Mouse (Mus musculus) intestine, embryonic 15.5 days (tissue): Measurements from ENCODE around the gene Ubtf. TPM values are rescaled to one million over a fixed set of nuclear protein-coding genes. Genes with fewer than 3 reads are reported as not detected.

Experiments
- ATAC-seq: fragments of 200-750 bp; cut with Nextera tagmentation; 2 replicates; pipeline ENCODE4 v1.8.0; 2017; ENCODE audit warnings: moderate TSS enrichment, moderate library complexity
- H3K27ac ChIP-seq: fragments of 300-500 bp; sonication (generic); 2 replicates; pipeline ENCODE4 v1.5.1; 2015; ENCODE audit warnings: mild to moderate bottlenecking, inconsistent platforms
- H3K27me3 ChIP-seq: fragments of 300-500 bp; sonication (generic); replicated peaks from 2 replicates; pipeline ENCODE4 v1.6.1; 2015; ENCODE audit warnings: inconsistent platforms
- H3K36me3 ChIP-seq: fragments of 300-500 bp; sonication (generic); 2 replicates; pipeline ENCODE4 v1.6.1; 2015; ENCODE audit warnings: inconsistent platforms
- H3K4me1 ChIP-seq: fragments of 300-500 bp; sonication (generic); replicated peaks from 2 replicates; pipeline ENCODE4 v1.6.1; 2015; ENCODE audit warnings: inconsistent platforms
- H3K4me2 ChIP-seq: fragments of 300-500 bp; sonication (generic); replicated peaks from 2 replicates; pipeline ENCODE4 v1.6.1; 2015; ENCODE audit warnings: mild to moderate bottlenecking, inconsistent platforms
- H3K4me3 ChIP-seq: fragments of 300-500 bp; sonication (generic); replicated peaks from 2 replicates; pipeline ENCODE4 v1.5.1; 2015; ENCODE audit warnings: inconsistent platforms
- H3K9ac ChIP-seq: fragments of 300-500 bp; sonication (generic); 2 replicates; pipeline ENCODE4 v1.6.1; 2015; ENCODE audit warnings: inconsistent platforms
- H3K9me3 ChIP-seq: fragments of 300-500 bp; sonication (generic); 2 replicates; pipeline ENCODE4 v1.6.1; 2016; ENCODE audit warnings: inconsistent platforms
- WGBS: fragments of 180-500 bp; shearing (Covaris S2); methylation state at CpG from one replicate; pipeline ENCODE4 v1.1.7; 2015; 5-methylcytosine and 5-hydroxymethylcytosine counted together
- polyA plus RNA-seq: library from polyadenylated mRNA; unstranded; fragments of >200 nt; fragmentation: Nextera tagmentation; extraction: Ambion mirVana; gene quantifications from 2 replicates; pipeline ENCODE4 v1.2.1, GENCODE M21; 2015

Gene Ubtf
- polyA plus RNA-seq, 1 experiment from 2014 or later = 80.2 TPM

DNA sequence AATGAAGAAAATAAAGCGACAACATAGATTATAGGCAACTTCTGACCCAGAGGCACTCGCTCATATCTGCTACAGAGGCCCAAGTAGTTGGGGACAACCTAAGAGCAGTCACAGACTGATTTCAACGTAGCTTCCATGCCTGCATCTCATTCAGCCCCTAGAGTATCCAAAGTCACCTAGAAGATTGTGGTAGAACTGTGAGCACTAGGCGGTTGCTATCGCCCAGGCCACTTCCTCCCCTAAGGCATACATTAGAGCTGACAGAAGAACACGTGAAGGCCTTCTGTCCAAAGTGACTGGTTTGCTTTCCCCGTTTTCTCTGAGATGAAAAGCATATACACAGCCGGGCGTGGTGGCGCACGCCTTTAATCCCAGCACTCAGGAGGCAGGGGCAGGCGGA lies 5.2 kb downstream of the Ubtf start:
- no peaks in the 10 kb centered on the region for H3K27me3 ChIP-seq

DNA sequence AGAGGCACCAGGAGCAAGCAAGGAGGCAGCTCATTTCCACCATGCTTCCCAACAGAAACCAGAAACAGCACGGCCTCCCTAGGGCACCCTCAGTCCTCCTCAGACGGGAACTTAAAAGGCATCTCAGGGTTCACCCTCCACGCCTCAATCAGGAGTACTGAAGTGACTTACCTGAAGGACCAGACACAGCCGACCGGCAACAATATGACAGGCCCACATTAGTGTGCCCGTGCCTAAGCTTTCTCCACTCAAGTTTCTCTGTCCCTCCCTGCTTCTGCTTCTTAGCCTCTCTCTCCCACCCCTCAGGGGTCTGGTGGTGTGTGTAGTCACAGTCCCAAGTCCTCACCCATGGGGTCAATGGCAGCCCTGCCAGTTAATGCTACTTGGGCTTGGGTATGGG lies 7.0 kb downstream of the Ubtf start:
- ATAC-seq = no peak
- Histone ChIP-seq H3K4me3 (no peak overlapping the region), H3K36me3 (peaks cover 39% of the 10 kb centered on the region), H3K9me3 (no peaks in the 10 kb centered on the region), H3K9ac (no peak overlapping the region), H3K4me2 (no peak overlapping the region), H3K27me3 (no peaks in the 10 kb centered on the region), H3K4me1 (peaks cover 39% of the 10 kb centered on the region), H3K27ac (no peak overlapping the region)
- WGBS = 78% methylated on average over 6 of the region's 6 CpGs

More for the DNA sequence above, 5.2 kb downstream of the Ubtf start:
- H3K9me3 ChIP-seq = no peaks in the 10 kb centered on the region
- no peak for ATAC-seq
- no peak overlapping the region for H3K4me3 ChIP-seq
- no peak overlapping the region for H3K27ac ChIP-seq
- no peak overlapping the region for H3K9ac ChIP-seq
- 79% methylated on average over 12 of the region's 12 CpGs for WGBS
- H3K4me2 ChIP-seq = no peak overlapping the region
- H3K36me3 ChIP-seq = peaks cover 33% of the 10 kb centered on the region
- peaks cover 33% of the 10 kb centered on the region for H3K4me1 ChIP-seq

DNA sequence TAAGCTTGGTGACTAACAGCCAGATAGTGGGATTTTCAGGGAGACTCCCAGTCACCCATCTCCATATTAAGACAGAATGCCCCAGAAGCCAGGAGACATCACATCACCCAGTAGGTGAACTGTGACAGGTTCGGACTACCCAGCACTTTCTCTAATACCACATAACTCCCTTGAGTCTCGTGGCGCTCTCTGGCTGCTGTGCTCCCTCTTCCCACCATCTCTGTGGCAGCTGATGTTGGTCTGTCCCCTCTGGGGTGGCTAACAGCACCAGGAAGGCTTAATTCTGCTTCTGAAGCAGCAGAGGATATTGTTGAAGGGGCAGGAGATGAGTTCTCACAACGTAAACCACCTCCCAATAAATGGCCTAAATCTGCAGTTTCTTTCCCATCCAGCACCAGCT lies 7.6 kb downstream of the Ubtf start:
- WGBS = 85% methylated on average over 4 of the region's 4 CpGs
- peaks cover 45% of the 10 kb centered on the region for H3K36me3 ChIP-seq
- H3K4me3 ChIP-seq = no peak overlapping the region
- no peak overlapping the region for H3K9ac ChIP-seq
- no peak overlapping the region for H3K4me2 ChIP-seq
- H3K27me3 ChIP-seq = no peaks in the 10 kb centered on the region
- H3K9me3 ChIP-seq = no peaks in the 10 kb centered on the region
- H3K4me1 ChIP-seq = peaks cover 39% of the 10 kb centered on the region
- no peak overlapping the region for H3K27ac ChIP-seq
- ATAC-seq = no peak

DNA sequence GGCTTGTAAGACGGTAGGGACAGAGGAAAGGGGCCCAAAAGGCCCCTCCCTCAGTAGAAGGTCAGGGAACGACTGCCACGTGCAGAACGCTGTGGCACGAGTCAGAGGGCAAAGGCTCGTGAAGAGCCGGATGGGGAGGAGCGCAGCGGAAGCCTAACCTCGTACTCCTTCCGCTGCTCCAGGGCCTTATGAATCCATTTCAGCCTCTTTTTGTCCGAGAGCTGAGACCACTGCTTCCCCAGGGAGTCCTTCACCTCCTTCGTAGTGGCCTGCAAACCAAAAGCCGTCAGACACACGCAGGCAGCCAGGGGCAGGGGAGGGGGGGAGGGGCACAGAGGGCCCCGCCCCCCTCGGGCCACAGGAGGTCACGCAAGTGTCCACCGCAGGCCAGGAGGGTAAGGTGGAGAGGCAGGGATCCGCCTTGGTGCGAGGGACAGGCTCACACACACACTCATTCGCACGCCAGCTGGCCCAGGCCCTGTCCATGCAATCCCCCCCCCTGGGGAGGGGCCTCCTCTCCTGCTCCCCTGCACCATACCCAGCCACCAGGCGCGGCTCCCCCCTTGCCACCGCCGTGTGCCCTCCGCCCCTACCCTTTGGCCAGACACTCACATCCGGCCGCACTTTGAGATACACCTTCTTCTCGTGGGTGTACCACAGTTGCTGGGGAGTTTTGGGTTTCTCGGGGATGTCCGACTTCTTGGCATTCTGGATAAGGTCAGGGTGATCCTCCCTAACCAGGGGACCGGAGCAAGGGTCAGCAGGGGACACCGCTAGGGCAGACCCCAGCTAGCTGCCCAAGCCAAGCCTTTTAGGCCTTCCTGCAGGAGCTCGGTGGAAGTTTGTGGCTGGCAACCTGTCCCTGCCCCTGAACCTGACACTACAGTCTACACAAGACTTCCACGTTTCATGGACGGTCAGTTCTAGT lies 8.5 kb downstream of the Ubtf start:
- H3K9me3 ChIP-seq = no peaks in the 10 kb centered on the region
- H3K4me3 ChIP-seq = no peak overlapping the region
- H3K9ac ChIP-seq = peak overlapping the region; percentile 31
- H3K27ac ChIP-seq = peak overlapping the region; percentile 15; the same call in 1 of the 2 replicates
- WGBS = 45% methylated on average over 35 of the region's 38 CpGs
- no peak for ATAC-seq
- no peaks in the 10 kb centered on the region for H3K27me3 ChIP-seq
- peaks cover 34% of the 10 kb centered on the region for H3K4me1 ChIP-seq
- H3K36me3 ChIP-seq = peaks cover 50% of the 10 kb centered on the region
- H3K4me2 ChIP-seq = peak overlapping the region; percentile 71

GRCm38 (mm10) chr11:102309821-102310617 lies 9.5 kb downstream of the Ubtf start:
- Histone ChIP-seq H3K27ac (peak overlapping the region; percentile 65), H3K4me2 (peak overlapping the region; percentile 71), H3K9ac (peak overlapping the region; percentile 36; the same call in 1 of the 2 replicates), H3K4me3 (peak overlapping the region; percentile 42), H3K4me1 (peaks cover 25% of the 10 kb centered on the region), H3K9me3 (no peaks in the 10 kb centered on the region), H3K27me3 (no peaks in the 10 kb centered on the region), H3K36me3 (peaks cover 48% of the 10 kb centered on the region)
- WGBS = 84% methylated on average over 22 of the region's 22 CpGs
- 0 out of 2 replicates have a peak, but pooled peaks have one; percentile 13 for ATAC-seq

DNA sequence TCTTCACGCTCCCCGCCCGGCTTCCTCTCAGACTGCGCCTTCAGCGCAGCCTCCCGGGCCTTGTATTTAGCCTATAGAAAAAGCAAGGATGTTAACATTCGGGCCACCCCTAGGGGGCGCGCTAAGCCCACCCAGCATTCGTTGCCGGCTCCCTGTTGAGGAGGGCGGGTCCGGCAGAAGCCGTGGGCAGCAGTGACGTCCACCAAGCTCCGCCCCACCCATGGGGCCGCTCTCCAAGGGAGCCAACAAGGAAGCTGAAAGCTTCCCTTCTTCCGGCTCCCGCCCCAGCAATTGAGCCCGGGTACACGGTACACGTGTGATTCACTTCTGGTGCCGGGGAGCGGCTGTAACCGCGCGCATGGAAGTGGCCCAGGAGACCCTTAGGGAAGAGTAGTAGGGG lies 10.6 kb downstream of the Ubtf start:
- Histone ChIP-seq H3K9ac (peak overlapping the region; percentile 36), H3K9me3 (no peaks in the 10 kb centered on the region), H3K4me3 (peak overlapping the region; percentile 42), H3K36me3 (peaks cover 45% of the 10 kb centered on the region), H3K27me3 (no peaks in the 10 kb centered on the region), H3K4me2 (peak overlapping the region; percentile 71), H3K4me1 (peaks cover 25% of the 10 kb centered on the region), H3K27ac (peak overlapping the region; percentile 65)
- WGBS = under 1% methylated on average over 27 of the region's 27 CpGs
- peak; percentile 96 for ATAC-seq

DNA sequence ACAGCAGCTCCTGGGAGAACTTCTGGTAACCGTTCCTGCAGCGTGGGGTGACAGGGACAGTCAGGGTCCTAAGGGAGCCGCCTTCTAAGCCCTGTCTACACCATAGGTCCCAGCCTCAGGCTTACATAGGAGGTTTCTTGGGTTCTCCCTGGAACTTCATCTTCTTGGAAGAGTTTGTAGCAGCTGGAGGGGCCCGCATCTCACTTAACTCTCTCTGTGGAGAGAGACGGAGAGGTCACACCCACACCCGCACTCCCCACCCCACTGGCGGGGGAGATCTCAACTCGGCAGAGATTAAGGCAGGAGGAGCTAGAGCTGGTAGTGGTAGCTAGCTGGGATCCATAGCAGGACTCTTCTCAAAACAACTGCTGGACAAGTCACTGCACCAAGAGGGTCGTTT lies 11.4 kb downstream of the Ubtf start:
- Histone ChIP-seq H3K27ac (no peak overlapping the region), H3K4me2 (no peak overlapping the region), H3K36me3 (peaks cover 36% of the 10 kb centered on the region), H3K9ac (no peak overlapping the region), H3K27me3 (no peaks in the 10 kb centered on the region), H3K4me1 (peaks cover 25% of the 10 kb centered on the region), H3K4me3 (no peak overlapping the region), H3K9me3 (no peaks in the 10 kb centered on the region)
- no peak for ATAC-seq
- 83% methylated on average over 9 of the region's 9 CpGs for WGBS

DNA sequence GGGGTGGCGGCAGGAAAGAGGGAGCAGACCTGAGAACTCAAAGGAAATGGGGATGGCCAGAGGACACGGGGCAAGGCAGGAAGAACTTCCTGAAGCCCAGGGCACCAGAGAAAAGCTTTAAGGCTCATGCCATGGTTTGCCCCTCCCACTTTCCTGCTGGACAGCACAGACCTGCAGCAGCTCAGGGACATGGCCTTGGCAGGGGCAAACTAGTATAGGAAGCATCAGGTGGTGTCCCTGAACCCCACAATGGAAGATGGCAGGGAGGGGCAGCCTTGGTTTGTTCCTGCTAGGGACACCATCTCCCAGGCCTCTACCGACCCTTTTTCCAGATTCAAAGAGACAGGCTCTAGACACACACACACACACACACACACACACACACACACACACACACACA lies 14.2 kb downstream of the Ubtf start:
- ATAC-seq = no peak
- Histone ChIP-seq H3K4me2 (no peak overlapping the region), H3K9ac (no peak overlapping the region), H3K4me3 (no peak overlapping the region), H3K27ac (no peak overlapping the region), H3K9me3 (no peaks in the 10 kb centered on the region), H3K36me3 (peaks cover 17% of the 10 kb centered on the region), H3K4me1 (peaks cover 15% of the 10 kb centered on the region), H3K27me3 (no peaks in the 10 kb centered on the region)
- WGBS = 68% methylated on average over 3 of the region's 3 CpGs

- no peak for ATAC-seq
- H3K4me1 ChIP-seq = peaks cover 4% of the 10 kb centered on the region
- WGBS = 46% methylated on average over 2 of the region's 2 CpGs
These were observed 15.4 kb downstream of the Ubtf start for GRCm38 (mm10) chr11:102304141-102304540.

DNA sequence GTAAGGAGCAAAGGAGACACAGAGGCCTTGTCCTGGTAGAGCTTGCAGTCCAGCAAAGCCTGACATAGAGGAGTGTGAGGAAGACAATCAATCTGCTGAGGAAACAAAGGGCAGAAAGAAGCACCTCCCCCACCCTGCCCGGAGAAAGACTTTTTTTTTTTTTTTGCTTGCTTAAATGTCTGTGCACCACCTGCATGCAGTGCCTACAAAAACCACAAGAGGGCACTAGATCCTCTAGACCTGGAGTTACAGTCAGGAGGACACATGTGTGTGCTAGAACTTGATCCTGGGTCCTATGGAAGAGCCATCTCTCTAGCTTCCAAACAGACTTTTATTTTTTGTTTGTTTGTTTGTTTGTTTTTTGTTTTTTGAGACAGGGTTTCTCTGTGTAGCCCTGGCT lies 19.7 kb downstream of the Ubtf start:
- ATAC-seq = no peak
- peaks cover 5% of the 10 kb centered on the region; the same call in 1 of the 2 replicates for H3K4me1 ChIP-seq
- no peak overlapping the region for H3K4me2 ChIP-seq
- WGBS = 17% methylated on average over 1 of the region's 1 CpGs
- no peak overlapping the region for H3K4me3 ChIP-seq
- no peak overlapping the region for H3K27ac ChIP-seq
- H3K36me3 ChIP-seq = no peaks in the 10 kb centered on the region
- H3K27me3 ChIP-seq = no peaks in the 10 kb centered on the region
- H3K9ac ChIP-seq = no peak overlapping the region
- H3K9me3 ChIP-seq = no peaks in the 10 kb centered on the region

More at GRCm38 (mm10) chr11:102304141-102304540, 15.4 kb downstream of the Ubtf start:
- no peak overlapping the region for H3K9ac ChIP-seq
- no peaks in the 10 kb centered on the region for H3K27me3 ChIP-seq
- peaks cover 17% of the 10 kb centered on the region for H3K36me3 ChIP-seq
- H3K27ac ChIP-seq = no peak overlapping the region
- H3K4me2 ChIP-seq = no peak overlapping the region
- H3K4me3 ChIP-seq = no peak overlapping the region
- no peaks in the 10 kb centered on the region for H3K9me3 ChIP-seq

DNA sequence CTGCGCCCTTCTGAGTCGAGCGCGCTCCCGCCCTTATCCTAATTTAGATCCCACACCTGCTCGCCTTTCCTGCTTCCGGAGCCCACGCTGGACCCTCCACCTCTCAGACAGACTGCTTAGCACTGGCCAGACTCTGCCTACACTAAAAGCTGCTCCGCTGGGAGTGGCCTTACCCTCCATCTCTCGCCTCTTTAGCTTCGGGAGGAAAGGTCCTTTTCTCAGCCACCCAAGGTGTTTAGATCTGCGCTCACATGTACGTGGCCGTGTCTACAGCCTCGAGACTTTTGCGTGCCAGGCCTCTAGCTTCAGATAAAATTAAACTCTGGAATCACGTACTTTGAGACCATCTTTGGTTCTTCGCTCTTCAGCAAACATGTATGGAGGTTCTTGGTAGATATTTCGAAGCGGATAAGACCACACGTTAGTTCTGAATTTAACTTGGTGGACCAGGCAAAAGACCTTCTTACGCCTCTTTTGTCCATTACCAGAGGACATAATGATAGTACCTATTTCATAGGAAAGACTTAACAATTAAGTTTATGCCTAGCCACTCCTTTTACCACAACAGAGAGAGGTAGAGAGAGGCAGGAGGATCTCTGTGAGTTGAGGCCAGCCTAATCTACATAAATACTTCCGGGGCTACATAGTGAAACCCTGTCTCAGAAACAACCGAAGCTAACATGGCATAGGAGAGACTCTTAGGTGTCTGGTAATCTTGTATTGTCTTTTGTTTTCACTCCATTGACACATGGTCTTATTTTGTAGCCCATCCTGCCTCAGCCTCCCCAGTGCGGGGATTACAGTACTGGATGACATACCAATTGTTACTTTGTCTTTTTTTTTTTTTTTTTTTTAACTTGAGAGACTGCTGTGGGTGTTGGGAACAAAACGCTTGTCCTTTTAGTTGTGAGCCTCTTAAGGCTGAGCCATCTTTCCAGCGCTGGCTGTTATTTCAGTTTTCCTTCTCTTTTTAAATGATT lies 21.7 kb downstream of the Ubtf start:
- peaks cover 16% of the 10 kb centered on the region; the same call in 1 of the 2 replicates for H3K4me1 ChIP-seq
- peak overlapping the region; percentile 87 for H3K9ac ChIP-seq
- H3K36me3 ChIP-seq = peaks cover 3% of the 10 kb centered on the region; the same call in 1 of the 2 replicates
- no peak for ATAC-seq
- 23% methylated on average over 27 of the region's 27 CpGs for WGBS
- no peaks in the 10 kb centered on the region for H3K27me3 ChIP-seq
- H3K9me3 ChIP-seq = no peaks in the 10 kb centered on the region
- peak overlapping the region; percentile 93 for H3K4me2 ChIP-seq
- H3K27ac ChIP-seq = peak overlapping the region; percentile 100
- H3K4me3 ChIP-seq = peak overlapping the region; percentile 78
